Mouse (Mus musculus): ENCODE measurements around the gene Fyb. TPM values are rescaled to one million over a fixed set of nuclear protein-coding genes. Genes with fewer than 3 reads are reported as not detected.
A peak's percentile ranks its signal among the peaks of the same experiment; 100 is the strongest.

Gene Fyb
- total RNA-seq, 1 experiment = not detected

GRCm38 (mm10) chr15:6612835-6613234 lies 90.2 kb downstream of the Fyb start:
- TF ChIP-seq ZC3H11A (IDR thresholded peaks at IDR 0.05; ENCODE audit: borderline replicate concordance, low read depth, low read length) = no peak
- TF ChIP-seq MAFK (IDR thresholded peaks at IDR 0.05; ENCODE audit: insufficient read depth, low read depth, low read length) = no peak
- TF ChIP-seq CHD2 (IDR thresholded peaks at IDR 0.05; ENCODE audit: low read depth, low read length) = no peak
- TF ChIP-seq ZNF384 (IDR thresholded peaks at IDR 0.05; ENCODE audit: low read depth, low read length) = no peak
- TF ChIP-seq HCFC1 (IDR thresholded peaks at IDR 0.05; ENCODE audit: borderline replicate concordance, insufficient read depth, low read length) = no peak
- Histone ChIP-seq H3K9ac (ENCODE audit: insufficient read depth, low read depth, low read length, poor library complexity, severe bottlenecking) (no peak overlapping the region), H3K36me3 (ENCODE audit: control insufficient read depth, insufficient read depth, low read length, poor library complexity, severe bottlenecking) (no peaks in the 10 kb centered on the region), H3K4me3 (ENCODE audit: insufficient read depth in 1 of 2, low read depth in 1 of 2, low read length in 2 of 2, poor library complexity in 1 of 2, severe bottlenecking in 1 of 2) (no peak overlapping the region), H3K27ac (ENCODE audit: insufficient read depth, low read depth, low read length, poor library complexity, severe bottlenecking) (no peak overlapping the region), H3K4me1 (ENCODE audit: control insufficient read depth in 2 of 2, insufficient read depth in 2 of 2, low read length in 2 of 2, poor library complexity in 1 of 2) (no peaks in the 10 kb centered on the region), H3K9me3 (ENCODE audit: control insufficient read depth, insufficient read depth, low read depth, low read length) (no peaks in the 10 kb centered on the region)
- in situ Hi-C loops (cut with MboI; ENCODE audit: low sequenced_read_pairs in 2 of 2, unreplicated experiment in 2 of 2) = no loop called here
- no peak for DNase-seq (ENCODE audit: low read depth, low spot score)

GRCm38 (mm10) chr15:6616382-6617149 lies 93.9 kb downstream of the Fyb start:
- Histone ChIP-seq H3K9me3 (ENCODE audit: control insufficient read depth, insufficient read depth, low read depth, low read length) (no peaks in the 10 kb centered on the region), H3K36me3 (ENCODE audit: control insufficient read depth, insufficient read depth, low read length, poor library complexity, severe bottlenecking) (no peaks in the 10 kb centered on the region), H3K4me1 (ENCODE audit: control insufficient read depth in 2 of 2, insufficient read depth in 2 of 2, low read length in 2 of 2, poor library complexity in 1 of 2) (no peaks in the 10 kb centered on the region), H3K4me3 (ENCODE audit: insufficient read depth in 1 of 2, low read depth in 1 of 2, low read length in 2 of 2, poor library complexity in 1 of 2, severe bottlenecking in 1 of 2) (no peak overlapping the region), H3K27ac (ENCODE audit: insufficient read depth, low read depth, low read length, poor library complexity, severe bottlenecking) (no peak overlapping the region), H3K9ac (ENCODE audit: insufficient read depth, low read depth, low read length, poor library complexity, severe bottlenecking) (no peak overlapping the region)
- TF ChIP-seq ZC3H11A (IDR thresholded peaks at IDR 0.05; ENCODE audit: borderline replicate concordance, low read depth, low read length) (no peak), HCFC1 (IDR thresholded peaks at IDR 0.05; ENCODE audit: borderline replicate concordance, insufficient read depth, low read length) (no peak), MAFK (IDR thresholded peaks at IDR 0.05; ENCODE audit: insufficient read depth, low read depth, low read length) (no peak), CHD2 (IDR thresholded peaks at IDR 0.05; ENCODE audit: low read depth, low read length) (no peak), ZNF384 (IDR thresholded peaks at IDR 0.05; ENCODE audit: low read depth, low read length) (no peak)
- DNase-seq (ENCODE audit: low read depth, low spot score) = no peak
- in situ Hi-C loops (cut with MboI; ENCODE audit: low sequenced_read_pairs in 2 of 2, unreplicated experiment in 2 of 2) = no loop called here

- DNase-seq (ENCODE audit: low read depth, low spot score) = no peak
- in situ Hi-C loops (cut with MboI; ENCODE audit: low sequenced_read_pairs in 2 of 2, unreplicated experiment in 2 of 2) = no loop called here
- TF ChIP-seq CHD2 (IDR thresholded peaks at IDR 0.05; ENCODE audit: low read depth, low read length) = no peak
- no peak for TF ChIP-seq HCFC1 (IDR thresholded peaks at IDR 0.05; ENCODE audit: borderline replicate concordance, insufficient read depth, low read length)
- TF ChIP-seq ZNF384 (IDR thresholded peaks at IDR 0.05; ENCODE audit: low read depth, low read length) = no peak
- no peak for TF ChIP-seq ZC3H11A (IDR thresholded peaks at IDR 0.05; ENCODE audit: borderline replicate concordance, low read depth, low read length)
- TF ChIP-seq MAFK (IDR thresholded peaks at IDR 0.05; ENCODE audit: insufficient read depth, low read depth, low read length) = no peak
- Histone ChIP-seq H3K9me3 (ENCODE audit: control insufficient read depth, insufficient read depth, low read depth, low read length) (no peaks in the 10 kb centered on the region), H3K36me3 (ENCODE audit: control insufficient read depth, insufficient read depth, low read length, poor library complexity, severe bottlenecking) (no peaks in the 10 kb centered on the region), H3K9ac (ENCODE audit: insufficient read depth, low read depth, low read length, poor library complexity, severe bottlenecking) (no peak overlapping the region), H3K27ac (ENCODE audit: insufficient read depth, low read depth, low read length, poor library complexity, severe bottlenecking) (no peak overlapping the region), H3K4me1 (ENCODE audit: control insufficient read depth in 2 of 2, insufficient read depth in 2 of 2, low read length in 2 of 2, poor library complexity in 1 of 2) (no peaks in the 10 kb centered on the region), H3K4me3 (ENCODE audit: insufficient read depth in 1 of 2, low read depth in 1 of 2, low read length in 2 of 2, poor library complexity in 1 of 2, severe bottlenecking in 1 of 2) (no peak overlapping the region)
Observed at GRCm38 (mm10) chr15:6619558-6620316, 97.1 kb downstream of the Fyb start.

- in situ Hi-C loops (cut with MboI; ENCODE audit: low sequenced_read_pairs in 2 of 2, unreplicated experiment in 2 of 2) = no loop called here
- H3K36me3 ChIP-seq (ENCODE audit: control insufficient read depth, insufficient read depth, low read length, poor library complexity, severe bottlenecking) = no peaks in the 10 kb centered on the region
- H3K4me1 ChIP-seq (ENCODE audit: control insufficient read depth in 2 of 2, insufficient read depth in 2 of 2, low read length in 2 of 2, poor library complexity in 1 of 2) = peaks cover 0 to 2% of the 10 kb centered on the region in 2 experiments; a peak in 1 of 4 replicates
- no peak overlapping the region for H3K4me3 ChIP-seq (ENCODE audit: insufficient read depth in 1 of 2, low read depth in 1 of 2, low read length in 2 of 2, poor library complexity in 1 of 2, severe bottlenecking in 1 of 2)
- TF ChIP-seq ZC3H11A (IDR thresholded peaks at IDR 0.05; ENCODE audit: borderline replicate concordance, low read depth, low read length) (0 out of 2 replicates have a peak, but pooled peaks have one; percentile 66), CHD2 (IDR thresholded peaks at IDR 0.05; ENCODE audit: low read depth, low read length) (no peak)
- DNase-seq (ENCODE audit: low read depth, low spot score) = peak; percentile 96
- no peaks in the 10 kb centered on the region for H3K9me3 ChIP-seq (ENCODE audit: control insufficient read depth, insufficient read depth, low read depth, low read length)
- H3K9ac ChIP-seq (ENCODE audit: insufficient read depth, low read depth, low read length, poor library complexity, severe bottlenecking) = no peak overlapping the region
- H3K27ac ChIP-seq (ENCODE audit: insufficient read depth, low read depth, low read length, poor library complexity, severe bottlenecking) = no peak overlapping the region
Observed at GRCm38 (mm10) chr15:6622512-6622911, 99.9 kb downstream of the Fyb start.
